Mouse (Mus musculus) testis, adult 2 months (tissue): ENCODE measurements around the gene Pakap. TPM values are rescaled to one million over a fixed set of nuclear protein-coding genes. Genes with fewer than 3 reads are reported as not detected.

ENCODE experiments used
- H3K27ac ChIP-seq: fragments of 200-500 bp; 2 replicates; pipeline ENCODE4 v1.5.1; 2012; ENCODE audit warnings: low read depth, low read length; ENCODE audit not compliant: control insufficient read depth, insufficient read depth
- H3K27me3 ChIP-seq: fragments of 200-500 bp; 2 replicates; pipeline ENCODE4 v1.6.1; 2012; ENCODE audit warnings: mild to moderate bottlenecking, low read length, moderate library complexity; ENCODE audit not compliant: control insufficient read depth, insufficient read depth
- H3K36me3 ChIP-seq: fragments of 200-500 bp; 2 replicates; pipeline ENCODE4 v1.6.1; 2012; ENCODE audit warnings: mild to moderate bottlenecking, low read length; ENCODE audit not compliant: control insufficient read depth, insufficient read depth
- H3K4me1 ChIP-seq: fragments of 200-500 bp; 2 replicates; pipeline ENCODE4 v1.6.1; 2012; ENCODE audit warnings: low read length; ENCODE audit not compliant: control insufficient read depth, insufficient read depth
- H3K4me3 ChIP-seq: fragments of 200-500 bp; 2 replicates; pipeline ENCODE4 v1.5.1; 2012; ENCODE audit warnings: low read depth, mild to moderate bottlenecking, low read length, moderate library complexity, mixed read lengths; ENCODE audit not compliant: control insufficient read depth
- CTCF ChIP-seq: fragments of 200-500 bp; IDR thresholded peaks from 2 replicates; pipeline ENCODE4 v1.5.1; 2012; ENCODE audit warnings: low read depth, mild to moderate bottlenecking, inconsistent platforms, low read length, moderate library complexity; ENCODE audit not compliant: control insufficient read depth, insufficient read depth, insufficient replicate concordance
- POLR2A ChIP-seq: fragments of 200-500 bp; IDR thresholded peaks from 2 replicates; pipeline ENCODE4 v1.6.1; 2012; ENCODE audit warnings: low read depth, mild to moderate bottlenecking, inconsistent platforms, low read length, moderate library complexity; ENCODE audit not compliant: control insufficient read depth
- polyA plus RNA-seq: library from polyadenylated mRNA; depleted of rRNA; stranded (reverse); fragments of >200 nt; gene quantifications from 2 replicates; pipeline ENCODE4 v1.2.3, GENCODE M21; 2012

Gene Pakap
- polyA plus RNA-seq, 1 experiment: 0.96 TPM

GRCm38 (mm10) chr4:57765806-57766205, 197.8 kb downstream of the Pakap start:
- Histone ChIP-seq H3K27me3 (no peaks in the 10 kb centered on the region), H3K36me3 (no peaks in the 10 kb centered on the region), H3K27ac (no peak overlapping the region), H3K4me1 (no peaks in the 10 kb centered on the region), H3K4me3 (no peak overlapping the region)
- TF ChIP-seq POLR2A (no peak), CTCF (no peak)

- TF ChIP-seq CTCF: no peak
- TF ChIP-seq POLR2A: no peak
- no peaks in the 10 kb centered on the region for H3K27me3 ChIP-seq
- no peaks in the 10 kb centered on the region for H3K36me3 ChIP-seq
- H3K27ac ChIP-seq: no peak overlapping the region
- H3K4me3 ChIP-seq: no peak overlapping the region
- H3K4me1 ChIP-seq: no peaks in the 10 kb centered on the region
Measured at GRCm38 (mm10) chr4:57769007-57769406, 201.0 kb downstream of the Pakap start.

DNA sequence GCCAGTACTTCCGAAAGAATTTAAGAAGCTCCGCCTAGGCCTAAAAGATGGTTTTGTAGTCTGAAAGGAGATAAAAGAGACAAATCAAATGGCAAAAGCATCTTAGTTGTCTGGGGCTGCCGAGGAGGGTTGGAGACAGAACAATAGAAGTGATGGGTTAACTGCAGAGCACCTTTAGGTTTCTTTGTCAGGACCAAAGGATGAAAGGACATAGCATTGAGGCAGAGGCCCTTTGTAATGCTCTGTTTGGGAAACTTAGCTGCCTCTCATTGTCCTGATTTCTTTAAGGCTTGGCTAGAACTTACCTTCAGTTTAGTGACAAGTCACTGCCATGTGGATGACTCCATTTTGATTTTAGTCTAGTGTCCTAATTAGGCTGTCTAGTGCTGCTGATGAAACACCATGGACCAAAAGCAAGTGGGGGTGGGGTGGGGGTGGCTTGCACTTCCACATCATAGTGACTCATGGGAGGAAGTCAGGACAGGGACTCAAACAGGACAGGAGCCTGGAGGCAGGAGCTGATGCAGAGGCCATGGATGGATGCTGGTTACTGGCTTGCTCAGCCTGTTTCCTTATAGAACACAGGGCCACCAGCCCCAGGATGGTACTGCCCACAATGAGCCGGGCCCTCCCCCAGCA, 202.3 kb downstream of the Pakap start:
- TF ChIP-seq POLR2A: no peak
- no peak for TF ChIP-seq CTCF
- Histone ChIP-seq H3K36me3 (no peaks in the 10 kb centered on the region), H3K4me3 (no peak overlapping the region), H3K27me3 (no peaks in the 10 kb centered on the region), H3K27ac (no peak overlapping the region), H3K4me1 (no peaks in the 10 kb centered on the region)

DNA sequence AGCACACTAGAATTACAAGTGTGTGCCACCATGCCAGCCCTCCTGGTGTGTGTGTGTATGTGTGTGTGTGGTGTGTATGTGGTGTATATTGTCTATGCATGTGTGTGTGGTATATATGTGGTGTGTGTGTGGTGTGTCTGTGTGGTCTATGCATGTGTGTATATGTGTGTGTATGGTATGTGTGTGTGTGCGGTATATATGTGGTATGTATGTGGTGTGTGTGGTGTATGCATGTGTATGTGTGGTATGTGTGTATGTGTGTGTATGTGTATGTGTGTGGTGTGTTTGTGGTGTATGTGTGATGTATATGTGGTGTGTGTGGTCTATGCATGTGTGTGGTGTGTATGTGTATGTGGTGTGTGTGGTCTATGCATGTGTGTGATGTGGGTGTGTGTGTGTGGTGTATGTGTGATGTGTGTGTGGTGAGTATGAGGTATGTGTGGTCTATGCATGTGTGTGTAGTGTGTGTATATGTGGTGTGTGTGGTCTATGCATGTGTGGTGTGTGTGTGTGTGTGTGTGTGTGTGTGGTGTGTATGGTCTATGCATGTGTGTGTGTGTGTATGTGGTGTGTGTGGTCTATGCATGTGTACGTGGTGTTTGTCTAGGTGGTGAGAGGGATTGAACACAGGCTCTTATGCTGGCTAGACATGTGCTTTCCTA, 203.7 kb downstream of the Pakap start:
- no peak for TF ChIP-seq CTCF
- no peak for TF ChIP-seq POLR2A
- no peaks in the 10 kb centered on the region for H3K36me3 ChIP-seq
- no peak overlapping the region for H3K4me3 ChIP-seq
- no peaks in the 10 kb centered on the region for H3K27me3 ChIP-seq
- no peak overlapping the region for H3K27ac ChIP-seq
- no peaks in the 10 kb centered on the region for H3K4me1 ChIP-seq

DNA sequence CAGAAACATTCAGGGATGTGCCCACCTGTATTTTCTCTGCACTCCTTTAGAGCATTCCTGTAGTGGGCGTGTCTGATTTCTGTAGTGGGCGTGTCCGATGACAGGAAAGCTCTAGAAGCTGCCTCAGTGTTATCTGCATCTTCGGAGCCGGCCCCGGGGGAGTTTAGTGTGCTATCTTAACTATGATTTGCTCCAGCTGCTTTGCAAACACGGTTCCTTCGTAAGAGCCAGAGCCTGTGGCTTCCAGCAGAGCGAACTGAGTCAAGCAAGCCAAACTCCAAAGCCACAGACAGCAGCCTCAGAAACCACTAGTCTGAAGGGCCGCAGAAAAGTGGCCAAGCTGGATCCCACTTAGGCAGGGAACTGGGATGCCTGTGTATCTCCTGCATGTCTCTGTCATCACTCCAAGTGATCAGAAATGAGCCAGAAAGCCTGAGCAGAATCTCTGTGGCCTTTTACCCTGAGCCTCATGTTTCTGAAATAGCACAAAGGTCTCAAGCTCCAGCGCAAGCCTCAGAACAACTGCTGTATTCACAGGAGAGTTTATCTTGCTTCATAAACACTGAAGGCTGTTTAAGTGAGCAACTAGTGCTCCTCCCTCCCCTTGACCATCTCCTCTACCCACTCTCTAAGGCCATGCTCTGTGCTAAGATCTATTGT, 205.0 kb downstream of the Pakap start:
- TF ChIP-seq CTCF (no peak), POLR2A (no peak)
- H3K4me3 ChIP-seq: no peak overlapping the region
- peak overlapping the region; percentile 62 for H3K27ac ChIP-seq

GRCm38 (mm10) chr4:57774517-57774916, 206.5 kb downstream of the Pakap start:
- no peak for TF ChIP-seq POLR2A
- no peak for TF ChIP-seq CTCF
- H3K27me3 ChIP-seq: no peaks in the 10 kb centered on the region
- no peaks in the 10 kb centered on the region for H3K4me1 ChIP-seq
- no peak overlapping the region for H3K27ac ChIP-seq
- no peaks in the 10 kb centered on the region for H3K36me3 ChIP-seq
- no peak overlapping the region for H3K4me3 ChIP-seq

More for the DNA sequence above, 205.0 kb downstream of the Pakap start:
- no peaks in the 10 kb centered on the region for H3K36me3 ChIP-seq
- H3K27me3 ChIP-seq: no peaks in the 10 kb centered on the region
- H3K4me1 ChIP-seq: no peaks in the 10 kb centered on the region

GRCm38 (mm10) chr4:57775582-57775981, 207.6 kb downstream of the Pakap start:
- no peak for TF ChIP-seq CTCF
- no peak for TF ChIP-seq POLR2A
- Histone ChIP-seq H3K27ac (no peak overlapping the region), H3K4me3 (no peak overlapping the region), H3K27me3 (no peaks in the 10 kb centered on the region), H3K4me1 (no peaks in the 10 kb centered on the region), H3K36me3 (no peaks in the 10 kb centered on the region)

GRCm38 (mm10) chr4:57780403-57780802, 212.4 kb downstream of the Pakap start:
- Histone ChIP-seq H3K4me1 (peaks cover 9% of the 10 kb centered on the region), H3K36me3 (no peaks in the 10 kb centered on the region), H3K27ac (no peak overlapping the region), H3K27me3 (no peaks in the 10 kb centered on the region; the same call in 1 of the 2 replicates), H3K4me3 (no peak overlapping the region)
- TF ChIP-seq CTCF (no peak), POLR2A (no peak)
